Mouse (Mus musculus) limb, embryonic 12.5 days (tissue): ENCODE data around the gene Klf12. TPM values are rescaled to one million over a fixed set of nuclear protein-coding genes. Genes with fewer than 3 reads are reported as not detected.

Source experiments
- ATAC-seq: fragments of 200-750 bp; cut with Nextera tagmentation; 2 replicates; pipeline ENCODE4 v1.8.0; 2017; ENCODE audit warnings: low read depth, moderate TSS enrichment; ENCODE audit not compliant: insufficient number of reproducible peaks, insufficient read depth, low FRiP score, low TSS enrichment
- H3K27ac ChIP-seq: fragments of 300-500 bp; sonication (generic); 2 replicates; pipeline ENCODE4 v1.5.1; 2016; ENCODE audit warnings: mild to moderate bottlenecking, moderate library complexity
- H3K27me3 ChIP-seq: fragments of 300-500 bp; sonication (generic); 2 replicates; pipeline ENCODE4 v1.6.1; 2016; ENCODE audit warnings: mild to moderate bottlenecking, moderate library complexity
- H3K36me3 ChIP-seq: fragments of 300-500 bp; sonication (generic); 2 replicates; pipeline ENCODE4 v1.6.1; 2016; ENCODE audit warnings: mild to moderate bottlenecking, moderate library complexity
- H3K4me1 ChIP-seq: fragments of 300-500 bp; sonication (generic); replicated peaks from 2 replicates; pipeline ENCODE4 v1.6.1; 2016
- H3K4me2 ChIP-seq: fragments of 300-500 bp; sonication (generic); 2 replicates; pipeline ENCODE4 v1.6.1; 2016; ENCODE audit warnings: mild to moderate bottlenecking, moderate library complexity
- H3K4me3 ChIP-seq: fragments of 300-500 bp; sonication (generic); replicated peaks from 2 replicates; pipeline ENCODE4 v1.5.1; 2016; ENCODE audit warnings: mild to moderate bottlenecking
- H3K9ac ChIP-seq: fragments of 300-500 bp; sonication (generic); replicated peaks from 2 replicates; pipeline ENCODE4 v1.6.1; 2016; ENCODE audit warnings: mild to moderate bottlenecking, moderate library complexity
- H3K9me3 ChIP-seq: fragments of 300-500 bp; sonication (generic); 2 replicates; pipeline ENCODE4 v1.6.1; 2016; ENCODE audit warnings: mild to moderate bottlenecking, moderate library complexity
- WGBS: fragments of 180-500 bp; shearing (Covaris S2); methylation state at CpG from one replicate; pipeline ENCODE4 v1.1.7; 2016; 5-methylcytosine and 5-hydroxymethylcytosine counted together
- polyA plus RNA-seq: library from polyadenylated mRNA; unstranded; fragments of >200 nt; fragmentation: Nextera tagmentation; extraction: Ambion mirVana; gene quantifications from 2 replicates; pipeline ENCODE4 v1.2.1, GENCODE M21; 2016

The Klf12 gene
- polyA plus RNA-seq, 1 experiment from 2014 or later: 33.7 TPM

DNA sequence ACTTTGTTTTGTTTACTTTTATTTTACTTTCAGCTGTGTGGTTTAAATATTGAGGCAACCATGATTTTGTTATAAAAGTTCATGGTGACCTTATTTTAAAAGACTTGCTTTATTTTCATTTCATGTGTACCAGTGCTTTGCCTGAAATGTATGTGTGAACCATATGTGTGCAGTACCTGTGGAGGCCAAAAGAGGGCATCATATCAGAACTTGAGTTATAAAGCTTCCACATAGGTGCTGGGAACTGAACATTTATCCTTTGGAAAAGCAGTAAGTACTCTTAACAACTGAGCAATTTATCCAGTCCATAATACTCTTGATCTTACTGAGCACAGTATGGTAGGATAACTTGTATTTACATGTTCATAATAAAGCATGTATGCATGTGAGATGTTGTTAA is 239.0 kb downstream of the Klf12 start:
- Histone ChIP-seq H3K9ac (no peak overlapping the region), H3K27me3 (no peaks in the 10 kb centered on the region), H3K27ac (no peak overlapping the region), H3K9me3 (no peaks in the 10 kb centered on the region), H3K4me2 (no peak overlapping the region), H3K4me1 (no peaks in the 10 kb centered on the region), H3K4me3 (no peak overlapping the region), H3K36me3 (no peaks in the 10 kb centered on the region)
- no peak for ATAC-seq

- Histone ChIP-seq H3K4me2 (no peak overlapping the region), H3K27me3 (no peaks in the 10 kb centered on the region), H3K36me3 (no peaks in the 10 kb centered on the region), H3K27ac (no peak overlapping the region), H3K9ac (no peak overlapping the region), H3K4me1 (no peaks in the 10 kb centered on the region), H3K9me3 (no peaks in the 10 kb centered on the region), H3K4me3 (no peak overlapping the region)
- ATAC-seq: no peak
- 82% methylated on average over 6 of the region's 6 CpGs for WGBS
Observed at GRCm38 (mm10) chr14:100041823-100042222, 242.7 kb downstream of the Klf12 start.

GRCm38 (mm10) chr14:100026671-100027070 is 257.8 kb downstream of the Klf12 start:
- no peak overlapping the region for H3K4me3 ChIP-seq
- no peak overlapping the region for H3K9ac ChIP-seq
- no peak for ATAC-seq
- H3K36me3 ChIP-seq: peaks cover 12% of the 10 kb centered on the region
- peaks cover 11% of the 10 kb centered on the region for H3K4me1 ChIP-seq
- H3K9me3 ChIP-seq: no peaks in the 10 kb centered on the region
- WGBS: 93% methylated on average over 6 of the region's 6 CpGs
- no peak overlapping the region for H3K27ac ChIP-seq
- H3K27me3 ChIP-seq: no peaks in the 10 kb centered on the region
- H3K4me2 ChIP-seq: no peak overlapping the region

DNA sequence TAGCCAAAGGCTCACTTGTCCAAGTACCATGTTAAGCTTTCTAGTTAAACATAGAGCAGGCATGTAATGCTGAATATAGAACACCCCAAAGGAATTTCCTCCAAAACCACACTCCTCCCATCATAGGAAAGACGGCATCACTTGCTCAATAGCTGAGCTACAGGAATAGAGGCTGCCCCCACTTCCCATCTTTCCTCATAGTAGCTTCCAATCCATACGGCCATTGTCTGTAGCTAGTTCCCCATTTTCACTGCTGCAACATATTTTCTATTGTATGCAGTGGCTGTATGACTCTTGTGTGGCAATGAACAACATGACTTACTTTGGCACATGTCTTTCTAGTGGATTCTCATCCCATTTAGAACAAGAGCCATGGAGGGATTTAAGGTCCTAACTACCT is 267.3 kb downstream of the Klf12 start:
- ATAC-seq: no peak
- no peaks in the 10 kb centered on the region for H3K27me3 ChIP-seq
- WGBS: 91% methylated on average over 2 of the region's 2 CpGs
- no peak overlapping the region for H3K27ac ChIP-seq
- 0 out of 2 replicates have a peak, but pooled peaks cover 2% of the 10 kb centered on the region for H3K4me1 ChIP-seq
- no peaks in the 10 kb centered on the region for H3K9me3 ChIP-seq
- no peak overlapping the region for H3K4me3 ChIP-seq
- no peak overlapping the region for H3K4me2 ChIP-seq
- H3K9ac ChIP-seq: no peak overlapping the region
- peaks cover 12% of the 10 kb centered on the region for H3K36me3 ChIP-seq

- Histone ChIP-seq H3K9me3 (no peaks in the 10 kb centered on the region), H3K4me3 (no peak overlapping the region), H3K27me3 (no peaks in the 10 kb centered on the region), H3K27ac (no peak overlapping the region), H3K4me1 (peaks cover 12% of the 10 kb centered on the region; the same call in 1 of the 2 replicates), H3K9ac (no peak overlapping the region), H3K4me2 (no peak overlapping the region), H3K36me3 (no peaks in the 10 kb centered on the region)
- no peak for ATAC-seq
- 28% methylated on average over 5 of the region's 5 CpGs for WGBS
Observed at GRCm38 (mm10) chr14:100010525-100010924, 274.0 kb downstream of the Klf12 start.

- ATAC-seq: no peak
- Histone ChIP-seq H3K9me3 (no peaks in the 10 kb centered on the region), H3K4me2 (no peak overlapping the region), H3K27me3 (no peaks in the 10 kb centered on the region), H3K4me1 (peaks cover 12% of the 10 kb centered on the region; the same call in 1 of the 2 replicates), H3K9ac (no peak overlapping the region), H3K4me3 (no peak overlapping the region), H3K27ac (no peak overlapping the region), H3K36me3 (no peaks in the 10 kb centered on the region)
- 58% methylated on average over 4 of the region's 4 CpGs for WGBS
Observed at GRCm38 (mm10) chr14:100009790-100010382, 274.6 kb downstream of the Klf12 start.

DNA sequence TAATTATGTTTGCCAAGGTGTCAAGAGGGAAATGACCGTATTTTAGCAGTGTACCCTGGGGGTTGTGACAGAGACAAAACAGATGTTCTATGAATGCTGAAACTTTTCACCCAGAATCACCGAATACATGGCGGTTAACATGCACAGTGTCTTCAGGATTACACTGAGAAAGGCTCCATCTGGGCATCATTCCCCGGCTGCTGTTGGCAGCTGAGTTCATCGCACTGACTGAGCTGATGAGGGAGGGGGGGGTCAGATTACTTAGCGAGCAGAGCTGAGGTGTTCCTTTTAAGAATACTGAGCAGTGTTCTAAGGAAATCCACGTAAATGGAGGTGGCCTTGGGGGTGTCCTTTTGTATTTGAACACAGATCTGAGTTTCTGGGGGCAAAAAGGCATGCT is 301.0 kb downstream of the Klf12 start:
- Histone ChIP-seq H3K4me3 (no peak overlapping the region), H3K4me2 (no peak overlapping the region), H3K9ac (no peak overlapping the region), H3K4me1 (peaks cover 11% of the 10 kb centered on the region; the same call in 1 of the 2 replicates), H3K36me3 (peaks cover 11% of the 10 kb centered on the region), H3K27ac (no peak overlapping the region), H3K27me3 (no peaks in the 10 kb centered on the region), H3K9me3 (no peaks in the 10 kb centered on the region)
- 42% methylated on average over 7 of the region's 7 CpGs for WGBS
- no peak for ATAC-seq

GRCm38 (mm10) chr14:99981209-99981608 is 303.3 kb downstream of the Klf12 start:
- WGBS: 75% methylated on average over 3 of the region's 3 CpGs
- ATAC-seq: no peak
- H3K4me3 ChIP-seq: no peak overlapping the region

GRCm38 (mm10) chr14:99967920-99968319 is 316.6 kb downstream of the Klf12 start:
- 32% methylated on average over 4 of the region's 4 CpGs for WGBS

More at GRCm38 (mm10) chr14:99981209-99981608, 303.3 kb downstream of the Klf12 start:
- H3K36me3 ChIP-seq: no peaks in the 10 kb centered on the region
- H3K27ac ChIP-seq: no peak overlapping the region
- no peak overlapping the region for H3K4me2 ChIP-seq
- H3K4me1 ChIP-seq: peaks cover 11% of the 10 kb centered on the region; the same call in 1 of the 2 replicates
- no peak overlapping the region for H3K9ac ChIP-seq
- no peaks in the 10 kb centered on the region for H3K27me3 ChIP-seq
- H3K9me3 ChIP-seq: no peaks in the 10 kb centered on the region

GRCm38 (mm10) chr14:99960500-99961229 is 323.8 kb downstream of the Klf12 start:
- H3K9ac ChIP-seq: no peak overlapping the region
- H3K4me2 ChIP-seq: no peak overlapping the region
- no peaks in the 10 kb centered on the region for H3K36me3 ChIP-seq
- H3K9me3 ChIP-seq: peaks cover 8% of the 10 kb centered on the region; the same call in 1 of the 2 replicates
- H3K4me1 ChIP-seq: no peaks in the 10 kb centered on the region
- H3K4me3 ChIP-seq: no peak overlapping the region
- no peak overlapping the region for H3K27ac ChIP-seq
- no peak for ATAC-seq
- WGBS: 63% methylated on average over 10 of the region's 10 CpGs
- H3K27me3 ChIP-seq: no peaks in the 10 kb centered on the region

More at GRCm38 (mm10) chr14:99967920-99968319, 316.6 kb downstream of the Klf12 start:
- Histone ChIP-seq H3K27ac (no peak overlapping the region), H3K9me3 (peaks cover 4% of the 10 kb centered on the region; the same call in 1 of the 2 replicates), H3K36me3 (no peaks in the 10 kb centered on the region), H3K9ac (no peak overlapping the region), H3K27me3 (no peaks in the 10 kb centered on the region), H3K4me3 (no peak overlapping the region), H3K4me1 (peaks cover 8% of the 10 kb centered on the region), H3K4me2 (no peak overlapping the region)
- no peak; the same call in 1 of the 2 replicates for ATAC-seq

- WGBS: 87% methylated on average over 4 of the region's 4 CpGs
- no peak overlapping the region for H3K4me2 ChIP-seq
- no peaks in the 10 kb centered on the region for H3K9me3 ChIP-seq
- no peaks in the 10 kb centered on the region for H3K27me3 ChIP-seq
- no peak overlapping the region for H3K27ac ChIP-seq
- H3K4me3 ChIP-seq: no peak overlapping the region
- no peaks in the 10 kb centered on the region for H3K4me1 ChIP-seq
- H3K36me3 ChIP-seq: no peaks in the 10 kb centered on the region
- no peak for ATAC-seq
- H3K9ac ChIP-seq: no peak overlapping the region
Observed at GRCm38 (mm10) chr14:99955133-99955532, 329.3 kb downstream of the Klf12 start.
